Mouse (Mus musculus): ENCODE measurements around the gene Nav2.

DNA sequence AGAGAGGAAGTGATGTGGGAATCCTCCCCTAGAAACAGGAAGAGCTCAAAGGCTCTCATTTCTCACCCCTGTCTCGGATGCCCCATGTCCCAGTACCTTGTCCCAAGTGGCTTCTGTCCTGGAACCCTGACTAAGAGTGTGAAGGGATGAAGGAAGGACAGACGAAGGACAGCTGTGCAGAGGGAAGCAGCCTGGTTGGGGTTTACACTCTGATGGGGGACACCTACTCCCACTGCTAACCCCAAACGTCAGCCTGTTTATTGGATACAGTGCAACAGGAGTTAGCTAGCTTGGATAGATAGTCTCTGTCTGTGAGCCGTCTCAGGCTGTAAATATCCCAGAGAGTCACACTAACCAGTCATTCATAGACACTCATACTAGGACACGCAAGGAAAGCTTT lies 460.1 kb downstream of the Nav2 start:
- TF ChIP-seq CTCF (IDR thresholded peaks at IDR 0.05; ENCODE audit: borderline replicate concordance, insufficient read depth, low read depth, low read length) (no peak), POLR2A (IDR thresholded peaks at IDR 0.05; ENCODE audit: borderline replicate concordance, insufficient read depth, low read length) (no peak)

All from cerebellum, adult 2 months (tissue).